Mouse (Mus musculus): ENCODE results near the gene Iqgap2. TPM values are rescaled to one million over a fixed set of nuclear protein-coding genes. Genes with fewer than 3 reads are reported as not detected.

The Iqgap2 gene
- total and polyA plus RNA-seq, 2 experiments from 2014 or later, result 2.0 to 5.4 TPM

DNA sequence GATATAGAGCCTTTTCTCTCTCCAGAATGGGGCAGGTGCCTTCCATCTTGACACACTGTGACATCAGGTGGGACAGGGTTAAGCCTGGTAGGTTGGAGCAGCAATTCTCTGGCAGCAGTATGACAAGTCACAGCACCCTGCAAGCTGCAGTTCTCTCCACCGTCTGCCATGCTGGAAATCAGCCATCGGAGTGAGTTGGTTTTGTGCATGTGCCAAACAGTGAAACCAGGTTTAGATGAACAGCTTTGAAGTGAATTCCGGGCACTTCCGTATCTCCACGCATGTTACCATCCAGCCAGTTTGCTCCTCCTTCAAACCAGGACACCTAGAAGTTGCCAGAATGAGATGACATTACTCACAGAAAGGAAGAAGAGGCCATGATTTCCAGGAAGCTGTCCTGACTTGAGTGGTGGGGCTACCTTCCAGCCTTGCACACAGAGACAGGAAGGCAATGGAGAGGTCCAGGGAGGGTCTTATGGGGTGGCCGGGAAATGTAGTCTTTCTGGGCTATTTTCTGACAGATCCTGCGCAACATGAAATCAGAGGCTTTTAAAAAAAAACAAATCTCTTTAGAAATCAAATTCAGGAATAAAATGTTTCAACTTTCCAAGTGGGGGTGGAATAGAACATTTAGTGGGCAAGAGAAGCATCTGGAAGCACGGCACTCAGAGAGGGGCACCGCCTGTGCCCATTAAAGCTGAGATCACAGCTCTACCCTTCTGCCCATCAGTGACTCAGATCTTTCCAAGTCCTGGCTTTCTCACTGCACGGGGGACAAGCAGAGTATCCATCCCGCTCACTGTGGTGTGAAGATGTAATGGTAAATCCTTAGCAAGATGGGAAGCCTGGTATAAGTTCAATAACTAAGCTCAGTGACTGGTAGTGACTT, 20.7 kb upstream of the Iqgap2 start:
- no peak for TF ChIP-seq CTCF (IDR thresholded peaks at IDR 0.05)
- WGBS, result 81% methylated on average over 11 of the region's 11 CpGs
- no peak overlapping the region for H3K4me3 ChIP-seq (ENCODE audit: low read depth, low read length)
- peak; percentile 86 for DNase-seq (ENCODE audit: low spot score)
- no peaks in the 10 kb centered on the region for H3K9me3 ChIP-seq (ENCODE audit: low read length)
- no peaks in the 10 kb centered on the region for H3K4me1 ChIP-seq (ENCODE audit: insufficient read depth, low read length)
- no peak for ATAC-seq (ENCODE audit: low FRiP score)
- H3K27me3 ChIP-seq (ENCODE audit: insufficient read depth, low read length), result no peaks in the 10 kb centered on the region
- no peak overlapping the region for H3K9ac ChIP-seq (replicated peaks; ENCODE audit: low read length, poor library complexity, severe bottlenecking)
- H3K27ac ChIP-seq (ENCODE audit: low read depth, low read length), result no peak overlapping the region
- no peak overlapping the region for H3K4me2 ChIP-seq (ENCODE audit: low read depth, low read length, poor library complexity, severe bottlenecking)
- no peaks in the 10 kb centered on the region for H3K36me3 ChIP-seq (ENCODE audit: insufficient read depth, low read length)

DNA sequence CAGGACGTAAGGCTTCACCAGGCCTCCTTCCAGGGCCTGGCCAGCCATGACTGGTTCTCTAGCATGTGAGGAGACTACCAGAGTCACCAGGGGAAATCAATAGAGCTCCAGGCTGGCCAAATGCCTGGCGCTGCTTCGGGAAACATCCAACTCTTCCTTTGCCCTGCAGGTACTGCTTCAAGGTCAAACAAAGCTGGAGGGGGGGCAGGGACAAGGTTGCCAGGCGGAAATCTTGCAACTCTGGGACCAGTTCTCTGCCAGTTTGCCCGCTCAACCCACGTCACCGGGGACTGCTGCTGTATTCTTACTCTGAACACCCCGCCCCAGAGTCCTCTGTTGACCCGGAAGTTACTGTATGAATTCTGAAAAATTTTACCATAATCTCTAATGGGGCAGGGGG, 18.5 kb upstream of the Iqgap2 start:
- Histone ChIP-seq H3K27ac (ENCODE audit: low read depth, low read length) (no peak overlapping the region), H3K9me3 (ENCODE audit: low read length) (no peaks in the 10 kb centered on the region), H3K4me2 (ENCODE audit: low read depth, low read length, poor library complexity, severe bottlenecking) (no peak overlapping the region), H3K27me3 (ENCODE audit: insufficient read depth, low read length) (no peaks in the 10 kb centered on the region), H3K4me3 (ENCODE audit: low read depth, low read length) (no peak overlapping the region), H3K36me3 (ENCODE audit: insufficient read depth, low read length) (no peaks in the 10 kb centered on the region), H3K9ac (replicated peaks; ENCODE audit: low read length, poor library complexity, severe bottlenecking) (no peak overlapping the region), H3K4me1 (ENCODE audit: insufficient read depth, low read length) (no peaks in the 10 kb centered on the region)
- TF ChIP-seq CTCF (IDR thresholded peaks at IDR 0.05), result no peak
- ATAC-seq (ENCODE audit: low FRiP score) (no peak), DNase-seq (ENCODE audit: low spot score) (no peak)
- 79% methylated on average over 9 of the region's 9 CpGs for WGBS

DNA sequence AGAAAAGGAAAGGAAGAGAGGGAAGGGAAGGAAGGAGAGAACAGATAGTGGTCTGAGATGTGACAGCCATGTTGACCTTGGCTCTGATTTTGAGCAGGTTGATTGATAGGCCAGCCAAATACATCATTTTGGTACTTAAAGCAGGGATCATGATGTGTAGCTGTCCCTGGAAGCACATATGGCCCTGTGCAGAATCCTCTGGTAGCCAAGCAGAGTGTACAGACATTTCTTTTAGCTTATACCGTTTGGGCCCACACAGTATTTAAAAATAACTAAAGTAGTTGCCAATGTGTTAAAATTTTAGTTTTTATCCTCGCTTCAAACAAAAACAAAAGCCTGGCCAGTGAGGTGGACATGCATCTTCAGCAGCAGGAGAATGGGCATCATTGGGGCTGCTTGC, 17.5 kb upstream of the Iqgap2 start:
- Histone ChIP-seq H3K4me1 (ENCODE audit: insufficient read depth, low read length) (no peaks in the 10 kb centered on the region), H3K4me2 (ENCODE audit: low read depth, low read length, poor library complexity, severe bottlenecking) (no peak overlapping the region), H3K4me3 (ENCODE audit: low read depth, low read length) (no peak overlapping the region), H3K9me3 (ENCODE audit: low read length) (no peaks in the 10 kb centered on the region), H3K9ac (replicated peaks; ENCODE audit: low read length, poor library complexity, severe bottlenecking) (no peak overlapping the region), H3K27me3 (ENCODE audit: insufficient read depth, low read length) (no peaks in the 10 kb centered on the region), H3K27ac (ENCODE audit: low read depth, low read length) (no peak overlapping the region), H3K36me3 (ENCODE audit: insufficient read depth, low read length) (no peaks in the 10 kb centered on the region)
- ATAC-seq (ENCODE audit: low FRiP score) (no peak), DNase-seq (ENCODE audit: low spot score) (no peak)
- WGBS, result 88% methylated on average over 2 of the region's 2 CpGs
- TF ChIP-seq CTCF (IDR thresholded peaks at IDR 0.05), result no peak

GRCm38 (mm10) chr13:95902696-95903095, 11.0 kb upstream of the Iqgap2 start:
- TF ChIP-seq CTCF (IDR thresholded peaks at IDR 0.05), result no peak
- no peak overlapping the region for H3K4me2 ChIP-seq (ENCODE audit: low read depth, low read length, poor library complexity, severe bottlenecking)
- H3K27me3 ChIP-seq (ENCODE audit: insufficient read depth, low read length), result no peaks in the 10 kb centered on the region
- H3K9ac ChIP-seq (replicated peaks; ENCODE audit: low read length, poor library complexity, severe bottlenecking), result no peak overlapping the region
- 97% methylated on average over 3 of the region's 3 CpGs for WGBS
- ATAC-seq (ENCODE audit: low FRiP score) (no peak), DNase-seq (ENCODE audit: low spot score) (no peak)
- no peaks in the 10 kb centered on the region for H3K4me1 ChIP-seq (ENCODE audit: insufficient read depth, low read length)
- no peaks in the 10 kb centered on the region for H3K9me3 ChIP-seq (ENCODE audit: low read length)
- no peak overlapping the region for H3K27ac ChIP-seq (ENCODE audit: low read depth, low read length)
- H3K4me3 ChIP-seq (ENCODE audit: low read depth, low read length), result no peak overlapping the region
- no peaks in the 10 kb centered on the region for H3K36me3 ChIP-seq (ENCODE audit: insufficient read depth, low read length)

GRCm38 (mm10) chr13:95899885-95900650, 8.3 kb upstream of the Iqgap2 start:
- DNase-seq (ENCODE audit: low spot score) (no peak), ATAC-seq (ENCODE audit: low FRiP score) (no peak)
- Histone ChIP-seq H3K4me3 (ENCODE audit: low read depth, low read length) (no peak overlapping the region), H3K27ac (ENCODE audit: low read depth, low read length) (no peak overlapping the region), H3K9ac (replicated peaks; ENCODE audit: low read length, poor library complexity, severe bottlenecking) (no peak overlapping the region), H3K4me1 (ENCODE audit: insufficient read depth, low read length) (no peaks in the 10 kb centered on the region), H3K4me2 (ENCODE audit: low read depth, low read length, poor library complexity, severe bottlenecking) (no peak overlapping the region), H3K36me3 (ENCODE audit: insufficient read depth, low read length) (no peaks in the 10 kb centered on the region), H3K27me3 (ENCODE audit: insufficient read depth, low read length) (no peaks in the 10 kb centered on the region), H3K9me3 (ENCODE audit: low read length) (no peaks in the 10 kb centered on the region)
- 85% methylated on average over 1 of the region's 1 CpGs for WGBS
- no peak for TF ChIP-seq CTCF (IDR thresholded peaks at IDR 0.05)

GRCm38 (mm10) chr13:95896501-95896900, 4.8 kb upstream of the Iqgap2 start:
- 88% methylated on average over 6 of the region's 6 CpGs for WGBS
- Histone ChIP-seq H3K4me2 (ENCODE audit: low read depth, low read length, poor library complexity, severe bottlenecking) (no peak overlapping the region), H3K9ac (replicated peaks; ENCODE audit: low read length, poor library complexity, severe bottlenecking) (no peak overlapping the region), H3K27me3 (ENCODE audit: insufficient read depth, low read length) (no peaks in the 10 kb centered on the region), H3K36me3 (ENCODE audit: insufficient read depth, low read length) (no peaks in the 10 kb centered on the region), H3K4me3 (ENCODE audit: low read depth, low read length) (no peak overlapping the region), H3K9me3 (ENCODE audit: low read length) (no peaks in the 10 kb centered on the region), H3K4me1 (ENCODE audit: insufficient read depth, low read length) (no peaks in the 10 kb centered on the region), H3K27ac (ENCODE audit: low read depth, low read length) (no peak overlapping the region)
- DNase-seq (ENCODE audit: low spot score), result no peak
- no peak for ATAC-seq (ENCODE audit: low FRiP score)
- TF ChIP-seq CTCF (IDR thresholded peaks at IDR 0.05), result no peak
